7 mouse cellular contexts compared by ENCODE assay signal in the genomic region with DNA sequence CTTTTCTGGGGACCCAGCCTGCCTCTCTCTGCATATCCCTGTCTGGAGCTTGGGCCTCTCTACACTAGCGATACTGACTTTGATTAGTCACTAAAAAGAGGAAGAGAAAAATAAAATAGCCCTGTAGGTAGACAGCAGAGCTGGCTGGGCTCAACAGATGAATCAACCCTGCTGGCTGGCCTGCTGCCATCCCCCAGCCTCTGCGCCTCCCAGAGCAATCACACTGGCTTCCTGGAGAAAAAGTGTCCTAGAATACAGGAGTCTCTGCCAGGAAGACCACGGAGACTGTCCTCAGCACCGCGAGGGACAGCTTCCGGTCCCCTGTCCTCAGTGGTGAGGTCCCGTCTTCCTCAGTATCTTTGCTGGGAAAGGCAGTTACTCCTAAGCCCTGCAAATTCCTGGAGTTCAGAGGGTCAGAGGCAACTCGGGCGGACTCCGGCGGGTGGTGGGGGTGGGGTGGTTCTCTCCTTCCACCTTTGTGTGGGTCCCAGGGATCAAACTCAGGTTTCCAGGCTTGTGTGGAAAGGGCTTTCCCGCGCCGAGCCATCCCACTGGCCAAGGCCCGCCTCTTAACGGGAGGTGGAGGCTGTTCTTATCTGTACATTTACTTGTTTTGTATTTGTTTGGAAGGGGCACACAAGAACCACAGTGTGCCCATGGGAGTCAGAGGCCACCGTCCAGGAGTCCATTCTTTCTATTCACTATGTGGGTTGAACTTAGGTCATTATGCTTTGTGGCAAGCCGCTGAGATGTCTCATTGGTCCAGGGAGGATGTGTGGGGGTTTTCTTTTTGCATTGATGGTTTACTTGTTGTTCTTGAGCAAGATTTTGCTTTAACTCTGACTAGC. TPM values are rescaled to one million over a fixed set of nuclear protein-coding genes. Genes with fewer than 3 reads are reported as not detected.
DNase-seq lines count a peak whose midpoint lies in the region; ATAC-seq and TF ChIP-seq lines count a peak whose summit lies in the region.

No protein-coding gene starts in this region.

- H3K4me1 ChIP-seq in forebrain, postnatal 0 days (ENCODE audit: insufficient read depth) = peaks cover 6% of the 10 kb centered on the region; the same call in 1 of the 2 replicates

- H3K4me3 ChIP-seq in myocyte = no peak overlapping the region
- H3K4me3 ChIP-seq in forebrain, postnatal 0 days (ENCODE audit: low read depth, low read length) = no peak overlapping the region

- WGBS in forebrain, postnatal 0 days = 50% methylated on average over 18 of the region's 18 CpGs

- no peaks in the 10 kb centered on the region for H3K9me3 ChIP-seq in forebrain, postnatal 0 days (ENCODE audit: low read length)

- H3K9ac ChIP-seq in forebrain, postnatal 0 days = no peak overlapping the region

- no peak overlapping the region for H3K27ac ChIP-seq in forebrain, postnatal 0 days (ENCODE audit: low read depth, low read length)

- no peaks in the 10 kb centered on the region for H3K36me3 ChIP-seq in myocyte (ENCODE audit: control insufficient read depth, insufficient read depth)
- no peaks in the 10 kb centered on the region for H3K36me3 ChIP-seq in forebrain, postnatal 0 days (ENCODE audit: insufficient read depth)

- TF ChIP-seq POLR2A in myocyte (IDR thresholded peaks at IDR 0.05; ENCODE audit: insufficient read length, low read depth) = no peak

- no peak overlapping the region for H3ac ChIP-seq in myocyte (ENCODE audit: control insufficient read depth, insufficient read length)

- peak; percentile 58 for DNase-seq in ovary, adult 18-20 months (ENCODE audit: low spot score)
- no peak for DNase-seq in ovary, postnatal 14 days (ENCODE audit: low spot score)
- peak; percentile 89 for DNase-seq in adrenal gland, postnatal 10 days
- peak; percentile 53 to 66 for DNase-seq in gastrocnemius, postnatal 4 days (ENCODE audit: low spot score in 2 of 2)
- DNase-seq in kidney, postnatal 36 days = peak; percentile 51 to 75
- DNase-seq in forebrain, postnatal 0 days = no peak

- H3K4me2 ChIP-seq in myocyte (ENCODE audit: low read depth) = peak overlapping the region; percentile 24
- no peak overlapping the region for H3K4me2 ChIP-seq in forebrain, postnatal 0 days (ENCODE audit: low read depth)

- H3K79me2 ChIP-seq in myocyte (ENCODE audit: control insufficient read depth, insufficient read depth) = peaks cover 9% of the 10 kb centered on the region

- H3K27me3 ChIP-seq in myocyte (ENCODE audit: control insufficient read depth, insufficient read depth, insufficient read length) = no peaks in the 10 kb centered on the region
- no peaks in the 10 kb centered on the region for H3K27me3 ChIP-seq in forebrain, postnatal 0 days (ENCODE audit: insufficient read depth, low read length)

- no peak for ATAC-seq in forebrain, postnatal 0 days

- no peak for TF ChIP-seq CTCF in forebrain, postnatal 0 days (IDR thresholded peaks at IDR 0.05; ENCODE audit: low read depth)

TF ChIP-seq in myocyte, 11 proteins besides CTCF, POLR2A, EP300 and RAD21:
- no peak for TF ChIP-seq MYOG (IDR thresholded peaks at IDR 0.05; ENCODE audit: control insufficient read depth in 1 of 3, insufficient read depth in 1 of 3, insufficient read length in 2 of 3, low read depth in 2 of 3)

RNA-seq across cellular contexts. Expression of gene Stx1a, which starts 5.9 kb away (rescaled TPM):
- total RNA-seq in adrenal gland, postnatal 10 days (2021) = 1 to 10 TPM; 6.8 to 9.5 TPM
- total RNA-seq in gastrocnemius, postnatal 4 days (2021) = 1 to 10 TPM; 4.5 to 5.1 TPM
- polyA plus RNA-seq in myocyte (2012; fragmentation: generic; extraction: Trizol) = 4.4 TPM
- total RNA-seq in forebrain, postnatal 0 days (2014; rRNA removed) = 152 and 167 TPM in 2 replicates
- polyA plus RNA-seq in forebrain, postnatal 0 days (2015; fragmentation: Nextera tagmentation; extraction: Ambion mirVana) = 143 and 171 TPM in 2 replicates

RNA-seq across cellular contexts. Expression of gene Abhd11, which starts 20.3 kb away (rescaled TPM):
- total RNA-seq in adrenal gland, postnatal 10 days (2021) = 10 to 100 TPM; 67.3 to 77.9 TPM
- total RNA-seq in gastrocnemius, postnatal 4 days (2021) = 10 to 100 TPM; 44.0 to 44.6 TPM
- polyA plus RNA-seq in myocyte (2012; fragmentation: generic; extraction: Trizol) = 33.0 TPM
- total RNA-seq in forebrain, postnatal 0 days (2014; rRNA removed) = 46.3 and 61.1 TPM in 2 replicates
- 86.7 and 91.4 TPM in 2 replicates for polyA plus RNA-seq in forebrain, postnatal 0 days (2015; fragmentation: Nextera tagmentation; extraction: Ambion mirVana)

RNA-seq across cellular contexts. Expression of gene Dnajc30, which starts 34.8 kb away (rescaled TPM):
- total RNA-seq in adrenal gland, postnatal 10 days (2021) = 10 to 100 TPM; 23.7 to 24.5 TPM
- 10 to 100 TPM; 23.8 to 25.2 TPM for total RNA-seq in gastrocnemius, postnatal 4 days (2021)
- 31.6 TPM for polyA plus RNA-seq in myocyte (2012; fragmentation: generic; extraction: Trizol)
- 11.8 and 14.6 TPM in 2 replicates for total RNA-seq in forebrain, postnatal 0 days (2014; rRNA removed)
- 50.1 and 52.3 TPM in 2 replicates for polyA plus RNA-seq in forebrain, postnatal 0 days (2015; fragmentation: Nextera tagmentation; extraction: Ambion mirVana)

RNA-seq across cellular contexts. Expression of gene Bud23, which starts 35.5 kb away (rescaled TPM):
- total RNA-seq in adrenal gland, postnatal 10 days (2021) = 10 to 100 TPM; 41.3 to 44.6 TPM
- 10 to 100 TPM; 29.9 to 33.3 TPM for total RNA-seq in gastrocnemius, postnatal 4 days (2021)
- polyA plus RNA-seq in myocyte (2012; fragmentation: generic; extraction: Trizol) = 51.8 TPM
- total RNA-seq in forebrain, postnatal 0 days (2014; rRNA removed) = 72.1 and 92.3 TPM in 2 replicates
- 68.0 and 69.6 TPM in 2 replicates for polyA plus RNA-seq in forebrain, postnatal 0 days (2015; fragmentation: Nextera tagmentation; extraction: Ambion mirVana)

RNA-seq across cellular contexts. Expression of gene Cldn3, which starts 43.2 kb away (rescaled TPM):
- 10 to 100 TPM in 1 of 2 experiments, 1 to 10 TPM in 1; 8.2 to 13.9 TPM for total RNA-seq in adrenal gland, postnatal 10 days (2021)
- total RNA-seq in gastrocnemius, postnatal 4 days (2021) = under 1 TPM in 1 of 2 experiments, not detected in 1; 0.29 TPM
- not detected for polyA plus RNA-seq in myocyte (2012; fragmentation: generic; extraction: Trizol)
- 5.5 and 8.8 TPM in 2 replicates for total RNA-seq in forebrain, postnatal 0 days (2014; rRNA removed)
- polyA plus RNA-seq in forebrain, postnatal 0 days (2015; fragmentation: Nextera tagmentation; extraction: Ambion mirVana) = 10.6 and 10.9 TPM in 2 replicates

Comparison
In these comparisons a context has a peak if more than half of its experiments do, and no peak if none do; other contexts are left out.
1. DNase-seq: peak in ovary, adult 18-20 months (single experiment), adrenal gland, postnatal 10 days (single experiment), gastrocnemius, postnatal 4 days (2 of 2) and kidney, postnatal 36 days (2 of 2); none in ovary, postnatal 14 days (single experiment) and forebrain, postnatal 0 days (single experiment).
2. RNA of gene Stx1a, which starts 5.9 kb away (total RNA-seq): 152 to 167 TPM in forebrain, postnatal 0 days; 6.8 to 9.5 TPM in adrenal gland, postnatal 10 days and 4.5 to 5.1 TPM in gastrocnemius, postnatal 4 days; every median in the first group is over 10 times any median in the second.